Mouse (Mus musculus): ENCODE measurements at regions not wholly inside any gene's neighbourhood (a gene's known extent, or its start where the extent isn't known, plus 50 kb on each side); places are given as distances from the start of the nearest gene placed in this dataset.
A peak's percentile ranks its signal among the peaks of the same experiment; 100 is the strongest.

GRCm38 (mm10) chr5:106321023-106321422 lies 136.9 kb downstream of the Barhl2 start:
- H3K4me3 ChIP-seq (ENCODE audit: insufficient read depth, low read depth, low read length) = no peak overlapping the region
- TF ChIP-seq CTCF (conservative IDR thresholded peaks at IDR 0.05; ENCODE audit: insufficient read depth, insufficient read length, low read depth, low read length) (no peak), POLR2A (IDR thresholded peaks at IDR 0.05; ENCODE audit: low read depth, low read length) (no peak)
- no peaks in the 10 kb centered on the region for H3K36me3 ChIP-seq (ENCODE audit: control insufficient read depth, insufficient read depth, low read length)
- H3K27me3 ChIP-seq (replicated peaks; ENCODE audit: control insufficient read depth, insufficient read depth, low read length) = no peaks in the 10 kb centered on the region
- H3K4me1 ChIP-seq (ENCODE audit: control insufficient read depth, insufficient read depth, low read length) = no peaks in the 10 kb centered on the region
- 32% methylated on average over 3 of the region's 3 CpGs for WGBS
- no peak overlapping the region for H3K27ac ChIP-seq (ENCODE audit: insufficient read depth, low read depth, low read length)
- peak; percentile 29 for DNase-seq

GRCm38 (mm10) chr5:106320039-106320438 lies 137.9 kb downstream of the Barhl2 start:
- Histone ChIP-seq H3K27me3 (replicated peaks; ENCODE audit: control insufficient read depth, insufficient read depth, low read length) (no peaks in the 10 kb centered on the region), H3K4me1 (ENCODE audit: control insufficient read depth, insufficient read depth, low read length) (no peaks in the 10 kb centered on the region), H3K4me3 (ENCODE audit: insufficient read depth, low read depth, low read length) (no peak overlapping the region), H3K27ac (ENCODE audit: insufficient read depth, low read depth, low read length) (no peak overlapping the region), H3K36me3 (ENCODE audit: control insufficient read depth, insufficient read depth, low read length) (no peaks in the 10 kb centered on the region)
- 67% methylated on average over 6 of the region's 6 CpGs for WGBS
- no peak for DNase-seq
- TF ChIP-seq CTCF (conservative IDR thresholded peaks at IDR 0.05; ENCODE audit: insufficient read depth, insufficient read length, low read depth, low read length) (no peak), POLR2A (IDR thresholded peaks at IDR 0.05; ENCODE audit: low read depth, low read length) (no peak)

GRCm38 (mm10) chr5:106318246-106318645 lies 139.7 kb downstream of the Barhl2 start:
- peak; percentile 55 for DNase-seq
- TF ChIP-seq CTCF (conservative IDR thresholded peaks at IDR 0.05; ENCODE audit: insufficient read depth, insufficient read length, low read depth, low read length) (no peak), POLR2A (IDR thresholded peaks at IDR 0.05; ENCODE audit: low read depth, low read length) (no peak)

GRCm38 (mm10) chr5:106313874-106314273 lies 144.1 kb downstream of the Barhl2 start:
- Histone ChIP-seq H3K4me3 (ENCODE audit: insufficient read depth, low read depth, low read length) (no peak overlapping the region), H3K27me3 (replicated peaks; ENCODE audit: control insufficient read depth, insufficient read depth, low read length) (no peaks in the 10 kb centered on the region), H3K36me3 (ENCODE audit: control insufficient read depth, insufficient read depth, low read length) (no peaks in the 10 kb centered on the region), H3K4me1 (ENCODE audit: control insufficient read depth, insufficient read depth, low read length) (no peaks in the 10 kb centered on the region), H3K27ac (ENCODE audit: insufficient read depth, low read depth, low read length) (no peak overlapping the region)
- 87% methylated on average over 6 of the region's 6 CpGs for WGBS
- TF ChIP-seq CTCF (conservative IDR thresholded peaks at IDR 0.05; ENCODE audit: insufficient read depth, insufficient read length, low read depth, low read length) (no peak), POLR2A (IDR thresholded peaks at IDR 0.05; ENCODE audit: low read depth, low read length) (no peak)
- no peak for DNase-seq

More at GRCm38 (mm10) chr5:106318246-106318645, 139.7 kb downstream of the Barhl2 start:
- H3K4me1 ChIP-seq (ENCODE audit: control insufficient read depth, insufficient read depth, low read length) = no peaks in the 10 kb centered on the region
- H3K27me3 ChIP-seq (replicated peaks; ENCODE audit: control insufficient read depth, insufficient read depth, low read length) = no peaks in the 10 kb centered on the region
- 49% methylated on average over 6 of the region's 6 CpGs for WGBS
- H3K27ac ChIP-seq (ENCODE audit: insufficient read depth, low read depth, low read length) = no peak overlapping the region
- no peak overlapping the region for H3K4me3 ChIP-seq (ENCODE audit: insufficient read depth, low read depth, low read length)
- no peaks in the 10 kb centered on the region for H3K36me3 ChIP-seq (ENCODE audit: control insufficient read depth, insufficient read depth, low read length)

- DNase-seq = no peak
- Histone ChIP-seq H3K27me3 (replicated peaks; ENCODE audit: control insufficient read depth, insufficient read depth, low read length) (no peaks in the 10 kb centered on the region), H3K36me3 (ENCODE audit: control insufficient read depth, insufficient read depth, low read length) (no peaks in the 10 kb centered on the region), H3K4me3 (ENCODE audit: insufficient read depth, low read depth, low read length) (no peak overlapping the region), H3K4me1 (ENCODE audit: control insufficient read depth, insufficient read depth, low read length) (no peaks in the 10 kb centered on the region), H3K27ac (ENCODE audit: insufficient read depth, low read depth, low read length) (no peak overlapping the region)
- TF ChIP-seq POLR2A (IDR thresholded peaks at IDR 0.05; ENCODE audit: low read depth, low read length) = no peak
- no peak for TF ChIP-seq CTCF (conservative IDR thresholded peaks at IDR 0.05; ENCODE audit: insufficient read depth, insufficient read length, low read depth, low read length)
- 29% methylated on average over 4 of the region's 4 CpGs for WGBS
Observed at GRCm38 (mm10) chr5:106301372-106301771, 156.6 kb downstream of the Barhl2 start.

GRCm38 (mm10) chr5:106296721-106297120 lies 161.2 kb downstream of the Barhl2 start:
- no peaks in the 10 kb centered on the region for H3K27me3 ChIP-seq (replicated peaks; ENCODE audit: control insufficient read depth, insufficient read depth, low read length)
- TF ChIP-seq POLR2A (IDR thresholded peaks at IDR 0.05; ENCODE audit: low read depth, low read length) (no peak), CTCF (conservative IDR thresholded peaks at IDR 0.05; ENCODE audit: insufficient read depth, insufficient read length, low read depth, low read length) (no peak)
- H3K4me3 ChIP-seq (ENCODE audit: insufficient read depth, low read depth, low read length) = no peak overlapping the region
- DNase-seq = no peak
- H3K36me3 ChIP-seq (ENCODE audit: control insufficient read depth, insufficient read depth, low read length) = no peaks in the 10 kb centered on the region
- H3K27ac ChIP-seq (ENCODE audit: insufficient read depth, low read depth, low read length) = no peak overlapping the region
- no peaks in the 10 kb centered on the region for H3K4me1 ChIP-seq (ENCODE audit: control insufficient read depth, insufficient read depth, low read length)
- 32% methylated on average over 6 of the region's 6 CpGs for WGBS

- WGBS = 51% methylated on average over 2 of the region's 2 CpGs
- no peak for DNase-seq
- Histone ChIP-seq H3K27ac (ENCODE audit: insufficient read depth, low read depth, low read length) (no peak overlapping the region), H3K4me3 (ENCODE audit: insufficient read depth, low read depth, low read length) (no peak overlapping the region), H3K27me3 (replicated peaks; ENCODE audit: control insufficient read depth, insufficient read depth, low read length) (no peaks in the 10 kb centered on the region), H3K4me1 (ENCODE audit: control insufficient read depth, insufficient read depth, low read length) (no peaks in the 10 kb centered on the region), H3K36me3 (ENCODE audit: control insufficient read depth, insufficient read depth, low read length) (no peaks in the 10 kb centered on the region)
- TF ChIP-seq POLR2A (IDR thresholded peaks at IDR 0.05; ENCODE audit: low read depth, low read length) = no peak
- TF ChIP-seq CTCF (conservative IDR thresholded peaks at IDR 0.05; ENCODE audit: insufficient read depth, insufficient read length, low read depth, low read length) = no peak
Observed at GRCm38 (mm10) chr5:106295993-106296392, 162.0 kb downstream of the Barhl2 start.

All from kidney, adult 2 months (tissue).